Mouse (Mus musculus) liver, embryonic 14.5 days (tissue): ENCODE measurements around the gene Lrrc8d.

Source experiments
- CTCF ChIP-seq: IDR thresholded peaks from 2 replicates; pipeline ENCODE4 v1.5.1; 2016; ENCODE audit warnings: antibody characterized with exemption, low read depth, control low read depth
- EP300 ChIP-seq: IDR thresholded peaks from 2 replicates; pipeline ENCODE4 v1.6.1; 2016; ENCODE audit warnings: antibody characterized with exemption, low read depth

DNA sequence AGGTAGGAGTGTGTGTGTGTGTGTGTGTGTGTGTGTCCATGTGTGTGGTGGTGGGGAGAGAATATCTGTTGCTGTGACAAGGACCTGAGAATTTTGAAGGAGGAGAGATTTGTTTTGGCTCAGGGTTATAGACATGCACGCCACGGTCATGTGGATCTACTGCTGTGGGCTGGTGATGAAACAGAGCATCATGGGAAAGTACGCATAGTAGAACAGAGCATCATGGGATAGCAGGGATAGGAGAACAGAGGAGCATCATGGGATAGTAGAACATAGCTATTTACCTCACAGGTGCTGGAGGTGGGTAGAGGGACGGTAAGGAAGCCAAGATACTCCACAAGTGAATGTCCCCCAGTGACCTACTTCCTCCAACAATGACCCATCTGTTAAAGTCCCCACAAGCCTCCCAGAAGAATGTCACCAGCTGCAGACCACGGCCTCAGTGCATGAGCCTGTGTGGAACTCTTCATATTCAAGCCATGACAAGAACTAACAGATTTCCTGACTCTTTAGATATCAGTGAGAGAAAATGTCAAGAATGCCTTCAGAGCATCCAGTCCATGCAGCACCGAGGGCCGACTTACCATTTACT is 5.3 kb upstream of the Lrrc8d start:
- no peak for TF ChIP-seq CTCF
- TF ChIP-seq EP300 = no peak
